ENCODE assay signal across 28 mouse cellular contexts in genomic region chr8:125603312-125603840, GRCm38 (mm10). TPM values are rescaled to one million over a fixed set of nuclear protein-coding genes. Genes with fewer than 3 reads are reported as not detected.
DNase-seq lines count a peak whose midpoint lies in the region; ATAC-seq and TF ChIP-seq lines count a peak whose summit lies in the region.
"Had no signal": no experiment of that assay in that cellular context is flagged by ENCODE, and none has a peak within 500 bp of the region (broad histone marks: within the 10 kb centered on the region; RNA-seq: fewer than 3 reads in every experiment).

No protein-coding gene starts in this region.

- in situ Hi-C loops in CH12.LX (cut with MboI; ENCODE audit: low pct_ligation_motif_present, low pct_unique_long_range_greater_than_20kb, low sequenced_read_pairs): no loop called here

- TF ChIP-seq POLR2A in CH12.LX (IDR thresholded peaks at IDR 0.05; ENCODE audit: low read depth, low read length): no peak

- ATAC-seq in liver, embryonic 11.5 days (replicated peaks; ENCODE audit: low FRiP score): peak; percentile 79
- no peak for ATAC-seq in liver, postnatal 0 days
- peak; percentile 31; the same call in 1 of the 2 replicates for ATAC-seq in liver, embryonic 14.5 days (ENCODE audit: insufficient read depth)
- no peak for ATAC-seq in intestine, embryonic 16.5 days
- ATAC-seq: forebrain, embryonic 15.5 days; hindbrain, postnatal 0 days had no signal

- no peak for TF ChIP-seq RAD21 in CH12.LX (IDR thresholded peaks at IDR 0.05; ENCODE audit: low read depth, low read length)

- WGBS in liver, embryonic 11.5 days: 75% methylated on average over 8 of the region's 8 CpGs
- 74% methylated on average over 8 of the region's 8 CpGs for WGBS in liver, postnatal 0 days (ENCODE audit: insufficient replicate concordance)
- WGBS in liver, embryonic 14.5 days (ENCODE audit: insufficient replicate concordance): 62% methylated on average over 8 of the region's 8 CpGs
- 87% methylated on average over 8 of the region's 8 CpGs for WGBS in intestine, embryonic 16.5 days

- H3K4me3 ChIP-seq in liver, embryonic 11.5 days (ENCODE audit: low read depth, low read length): no peak overlapping the region
- no peak overlapping the region for H3K4me3 ChIP-seq in liver, postnatal 0 days (ENCODE audit: low read depth, low read length)
- no peak overlapping the region for H3K4me3 ChIP-seq in CH12.LX (replicated peaks in 1 of 3; ENCODE audit: low read depth in 2 of 3, low read length in 2 of 3, poor library complexity in 1 of 3)
- no peak overlapping the region for H3K4me3 ChIP-seq in liver, embryonic 14.5 days (ENCODE audit: insufficient read depth in 1 of 2, low read depth in 2 of 2, low read length in 2 of 2)
- no peak overlapping the region for H3K4me3 ChIP-seq in intestine, embryonic 16.5 days (ENCODE audit: low read length)
- H3K4me3 ChIP-seq: embryonic facial prominence, embryonic 10.5 days; embryonic facial prominence, embryonic 13.5 days; erythroblast, embryonic 14.5 days; forebrain, embryonic 12.5 days; forebrain, embryonic 15.5 days; heart, embryonic 12.5 days; heart, embryonic 15.5 days had no signal

- no peak overlapping the region for H3K27ac ChIP-seq in liver, embryonic 11.5 days (ENCODE audit: low read depth, low read length)
- no peak overlapping the region for H3K27ac ChIP-seq in liver, postnatal 0 days (ENCODE audit: low read depth)
- H3K27ac ChIP-seq in CH12.LX (ENCODE audit: insufficient read depth, low read depth): no peak overlapping the region
- no peak overlapping the region for H3K27ac ChIP-seq in liver, embryonic 14.5 days
- H3K27ac ChIP-seq in intestine, embryonic 16.5 days (ENCODE audit: low read length): no peak overlapping the region
- H3K27ac ChIP-seq: embryonic facial prominence, embryonic 10.5 days; embryonic facial prominence, embryonic 13.5 days; forebrain, embryonic 12.5 days; forebrain, embryonic 15.5 days; heart, embryonic 15.5 days; hindbrain, embryonic 14.5 days; hindbrain, postnatal 0 days had no signal

- no peaks in the 10 kb centered on the region for H3K79me2 ChIP-seq in CH12.LX (replicated peaks; ENCODE audit: control insufficient read depth, extremely low read depth, insufficient read depth, poor library complexity, severe bottlenecking)

- H3K9me3 ChIP-seq in liver, embryonic 11.5 days (ENCODE audit: control insufficient read depth, low read length): no peaks in the 10 kb centered on the region
- no peaks in the 10 kb centered on the region for H3K9me3 ChIP-seq in liver, postnatal 0 days (ENCODE audit: low read length)
- no peaks in the 10 kb centered on the region for H3K9me3 ChIP-seq in CH12.LX (replicated peaks; ENCODE audit: low read length)
- no peaks in the 10 kb centered on the region for H3K9me3 ChIP-seq in liver, embryonic 14.5 days (ENCODE audit: control insufficient read depth, low read length)
- no peaks in the 10 kb centered on the region for H3K9me3 ChIP-seq in intestine, embryonic 16.5 days (ENCODE audit: control insufficient read depth, low read length)
- H3K9me3 ChIP-seq: embryonic facial prominence, embryonic 10.5 days; embryonic facial prominence, embryonic 13.5 days; forebrain, embryonic 12.5 days; forebrain, embryonic 15.5 days; heart, embryonic 12.5 days; heart, embryonic 15.5 days had no signal

- H3K4me1 ChIP-seq in liver, embryonic 11.5 days (replicated peaks; ENCODE audit: control insufficient read depth, insufficient read depth, low read length): peaks cover 4% of the 10 kb centered on the region
- H3K4me1 ChIP-seq in liver, postnatal 0 days (ENCODE audit: insufficient read depth): no peaks in the 10 kb centered on the region
- H3K4me1 ChIP-seq in CH12.LX (ENCODE audit: control insufficient read depth in 1 of 2, insufficient read depth in 2 of 2): peaks cover 4 to 7% of the 10 kb centered on the region in 2 experiments; a peak in 2 of 4 replicates
- H3K4me1 ChIP-seq in liver, embryonic 14.5 days (replicated peaks; ENCODE audit: control insufficient read depth in 2 of 2, insufficient read depth in 2 of 2, low read length in 1 of 2): peaks cover 0 to 10% of the 10 kb centered on the region in 2 experiments; a peak in 2 of 4 replicates
- H3K4me1 ChIP-seq in intestine, embryonic 16.5 days (ENCODE audit: control insufficient read depth, insufficient read depth, low read length): peaks cover 9% of the 10 kb centered on the region
- H3K4me1 ChIP-seq: forebrain, embryonic 15.5 days had no signal

- H3K36me3 ChIP-seq in liver, embryonic 11.5 days (ENCODE audit: control insufficient read depth, insufficient read depth, low read length): no peaks in the 10 kb centered on the region
- no peaks in the 10 kb centered on the region for H3K36me3 ChIP-seq in liver, postnatal 0 days (replicated peaks; ENCODE audit: insufficient read depth, low read length)
- H3K36me3 ChIP-seq in CH12.LX (replicated peaks in 1 of 2; ENCODE audit: control insufficient read depth in 1 of 2, insufficient read depth in 1 of 2, low read length in 1 of 2): no peaks in the 10 kb centered on the region
- no peaks in the 10 kb centered on the region for H3K36me3 ChIP-seq in liver, embryonic 14.5 days (replicated peaks; ENCODE audit: control insufficient read depth, insufficient read depth, low read depth)
- no peaks in the 10 kb centered on the region for H3K36me3 ChIP-seq in intestine, embryonic 16.5 days (ENCODE audit: control insufficient read depth, insufficient read depth, low read length)
- H3K36me3 ChIP-seq: embryonic facial prominence, embryonic 10.5 days; embryonic facial prominence, embryonic 13.5 days; forebrain, embryonic 12.5 days; forebrain, embryonic 15.5 days; heart, embryonic 12.5 days; heart, embryonic 15.5 days had no signal

- no peak overlapping the region for H3K9ac ChIP-seq in liver, embryonic 11.5 days (ENCODE audit: low read depth, low read length)
- no peak overlapping the region for H3K9ac ChIP-seq in liver, postnatal 0 days (replicated peaks)
- H3K9ac ChIP-seq in CH12.LX (ENCODE audit: insufficient read depth, low read depth): no peak overlapping the region
- no peak overlapping the region for H3K9ac ChIP-seq in liver, embryonic 14.5 days (replicated peaks)
- no peak overlapping the region for H3K9ac ChIP-seq in intestine, embryonic 16.5 days (ENCODE audit: low read depth, low read length)
- H3K9ac ChIP-seq: embryonic facial prominence, embryonic 13.5 days; forebrain, embryonic 12.5 days; forebrain, embryonic 15.5 days; heart, embryonic 12.5 days; heart, embryonic 15.5 days; hindbrain, embryonic 14.5 days had no signal

- no peak overlapping the region for H3K4me2 ChIP-seq in liver, embryonic 11.5 days
- no peak overlapping the region for H3K4me2 ChIP-seq in liver, postnatal 0 days (ENCODE audit: low read depth, low read length)
- no peak overlapping the region for H3K4me2 ChIP-seq in CH12.LX (ENCODE audit: insufficient read depth, low read depth, poor library complexity, severe bottlenecking)
- no peak overlapping the region for H3K4me2 ChIP-seq in liver, embryonic 14.5 days (ENCODE audit: low read depth)
- no peak overlapping the region for H3K4me2 ChIP-seq in intestine, embryonic 16.5 days (ENCODE audit: low read depth, low read length)
- H3K4me2 ChIP-seq: embryonic facial prominence, embryonic 13.5 days; forebrain, embryonic 12.5 days; forebrain, embryonic 15.5 days; heart, embryonic 12.5 days; heart, embryonic 15.5 days; hindbrain, embryonic 14.5 days had no signal

- TF ChIP-seq EP300 in liver, postnatal 0 days (IDR thresholded peaks at IDR 0.05; ENCODE audit: low read depth): no peak
- TF ChIP-seq EP300 in CH12.LX (IDR thresholded peaks at IDR 0.05; ENCODE audit: low read length): no peak
- no peak for TF ChIP-seq EP300 in liver, embryonic 14.5 days (IDR thresholded peaks at IDR 0.05; ENCODE audit: low read depth)

- no peaks in the 10 kb centered on the region for H3K27me3 ChIP-seq in liver, embryonic 11.5 days (replicated peaks; ENCODE audit: control insufficient read depth, insufficient read depth, low read length)
- H3K27me3 ChIP-seq in liver, postnatal 0 days (ENCODE audit: insufficient read depth, low read length): no peaks in the 10 kb centered on the region
- no peaks in the 10 kb centered on the region for H3K27me3 ChIP-seq in CH12.LX (replicated peaks)
- no peaks in the 10 kb centered on the region for H3K27me3 ChIP-seq in liver, embryonic 14.5 days (ENCODE audit: control insufficient read depth, insufficient read depth, low read length)
- no peaks in the 10 kb centered on the region for H3K27me3 ChIP-seq in intestine, embryonic 16.5 days (replicated peaks; ENCODE audit: control insufficient read depth, insufficient read depth, low read length)
- H3K27me3 ChIP-seq: embryonic facial prominence, embryonic 13.5 days; forebrain, embryonic 15.5 days; heart, embryonic 12.5 days; heart, embryonic 15.5 days had no signal

- no peak for TF ChIP-seq CTCF in liver, postnatal 0 days (IDR thresholded peaks at IDR 0.05; ENCODE audit: low read depth)
- TF ChIP-seq CTCF in CH12.LX (conservative IDR thresholded peaks at IDR 0.05 in 1 of 2, IDR thresholded peaks at IDR 0.05 in 1 of 2; ENCODE audit: low read depth in 2 of 2, low read length in 2 of 2): no peak
- TF ChIP-seq CTCF in liver, embryonic 14.5 days (IDR thresholded peaks at IDR 0.05; ENCODE audit: low read depth): no peak

- DNase-seq in liver, embryonic 11.5 days (ENCODE audit: low spot score): no peak
- DNase-seq in liver, postnatal 0 days: no peak
- DNase-seq in CH12.LX (ENCODE audit: extremely low read depth) (no peak), R1 (ENCODE audit: low read depth, low spot score) (peak; percentile 80)
- no peak for DNase-seq in liver, embryonic 14.5 days (ENCODE audit: low read depth in 3 of 3, low spot score in 3 of 3)
- no peak for DNase-seq in adrenal gland, postnatal 36 days
- no peak for DNase-seq in spleen, postnatal 36 days (ENCODE audit: low spot score in 2 of 2)
- DNase-seq: adrenal gland, adult 2 months; adrenal gland, postnatal 14 days; cerebellum, adult 11-12 months; cerebellum, adult 8-10 months; cerebellum, postnatal 10 days; cerebellum, postnatal 36 days; embryo, embryonic 11 days; gastrocnemius, postnatal 25 days; heart, adult 18-20 months; heart, postnatal 10 days; heart, postnatal 4 days had no signal

- dilution Hi-C loops in CH12.LX (cut with MboI; ENCODE audit: extremely low pct_ligation_motif_present, extremely low pct_unique_long_range_greater_than_20kb, low sequenced_read_pairs): no loop called here

TF ChIP-seq in CH12.LX, 34 proteins besides CTCF, POLR2A, EP300 and RAD21 (continues in another document):
- TF ChIP-seq MEF2A (IDR thresholded peaks at IDR 0.05; ENCODE audit: borderline replicate concordance, low read depth, low read length): no peak

RNA-seq across cellular contexts. Expression of gene Sipa1l2, which starts 33.8 kb away (rescaled TPM):
- 4.7 and 4.8 TPM in 2 replicates for polyA plus RNA-seq in liver, embryonic 11.5 days (2014; fragmentation: Nextera tagmentation; extraction: Ambion mirVana)
- 0.44 and 0.47 TPM in 2 replicates for polyA plus RNA-seq in liver, postnatal 0 days (2015; fragmentation: Nextera tagmentation; extraction: Ambion mirVana)
- 3.8 and 5.6 TPM in 2 replicates for total RNA-seq in CH12.LX (2012; rRNA removed)
- total RNA-seq in CH12.LX (2014; rRNA removed): 1.9 and 2.0 TPM in 2 replicates
- polyA plus RNA-seq in CH12.LX (2012; ENCODE audit: insufficient read length, low read depth): 2.3 and 2.7 TPM in 2 replicates
- polyA plus RNA-seq in liver, embryonic 14.5 days (2012; rRNA removed): 0.64 and 0.69 TPM in 2 replicates
- 0.39 and 0.47 TPM in 2 replicates for polyA plus RNA-seq in liver, embryonic 14.5 days (2014; fragmentation: Nextera tagmentation; extraction: Ambion mirVana)
- polyA plus RNA-seq in intestine, embryonic 16.5 days (2015; fragmentation: Nextera tagmentation; extraction: Ambion mirVana): 4.9 and 6.8 TPM in 2 replicates
- total RNA-seq in adrenal gland, postnatal 36 days (2021): 10 to 100 TPM; 53.1 to 63.7 TPM

Comparison
In these comparisons a context has a peak if more than half of its experiments do, and no peak if none do; other contexts are left out.
1. ATAC-seq: peak in liver, embryonic 11.5 days (single experiment) and liver, embryonic 14.5 days (single experiment); none in liver, postnatal 0 days (single experiment) and intestine, embryonic 16.5 days (single experiment).